Mouse (Mus musculus) CD4-positive, CD25-positive, alpha-beta regulatory T cell, adult 4 months (primary cell): ENCODE data around the gene Prmt8. TPM values are rescaled to one million over a fixed set of nuclear protein-coding genes. Genes with fewer than 3 reads are reported as not detected.

ENCODE experiments used
- ATAC-seq: one replicate; pipeline ENCODE4 v1.8.0; 2017
- polyA plus RNA-seq, 2 experiments: library from polyadenylated mRNA; unstranded; fragments of 100-300 nt; shearing (Covaris generic); gene quantifications; one replicate each; pipeline ENCODE4 v1.2.1; 2017

The Prmt8 gene
- polyA plus RNA-seq, 2 experiments from 2014 or later, result not detected

- ATAC-seq, result no peak
These were observed 33.9 kb downstream of the Prmt8 start for GRCm38 (mm10) chr6:127735130-127735981.

GRCm38 (mm10) chr6:127723126-127723525 lies 46.1 kb downstream of the Prmt8 start:
- no peak for ATAC-seq

DNA sequence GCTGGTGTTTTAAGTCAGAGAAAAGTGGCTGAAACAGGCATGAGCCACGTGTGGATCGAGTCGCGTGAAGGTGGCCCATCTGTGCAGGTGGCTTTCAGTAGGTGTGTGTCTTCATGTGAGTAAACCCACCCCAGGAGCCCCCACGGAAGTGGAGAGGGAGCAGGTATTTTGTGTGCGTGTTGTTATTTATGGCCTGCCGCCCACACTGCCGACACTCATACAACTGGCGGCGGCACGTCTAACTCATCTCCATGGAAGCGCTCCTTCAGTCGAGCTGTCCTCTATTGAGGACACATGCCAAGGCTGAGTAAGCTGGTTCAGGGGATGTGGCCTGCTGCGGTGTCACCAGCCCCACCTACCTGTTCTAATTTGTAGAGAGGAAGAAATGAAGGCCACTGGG lies 49.4 kb downstream of the Prmt8 start:
- ATAC-seq, result no peak

DNA sequence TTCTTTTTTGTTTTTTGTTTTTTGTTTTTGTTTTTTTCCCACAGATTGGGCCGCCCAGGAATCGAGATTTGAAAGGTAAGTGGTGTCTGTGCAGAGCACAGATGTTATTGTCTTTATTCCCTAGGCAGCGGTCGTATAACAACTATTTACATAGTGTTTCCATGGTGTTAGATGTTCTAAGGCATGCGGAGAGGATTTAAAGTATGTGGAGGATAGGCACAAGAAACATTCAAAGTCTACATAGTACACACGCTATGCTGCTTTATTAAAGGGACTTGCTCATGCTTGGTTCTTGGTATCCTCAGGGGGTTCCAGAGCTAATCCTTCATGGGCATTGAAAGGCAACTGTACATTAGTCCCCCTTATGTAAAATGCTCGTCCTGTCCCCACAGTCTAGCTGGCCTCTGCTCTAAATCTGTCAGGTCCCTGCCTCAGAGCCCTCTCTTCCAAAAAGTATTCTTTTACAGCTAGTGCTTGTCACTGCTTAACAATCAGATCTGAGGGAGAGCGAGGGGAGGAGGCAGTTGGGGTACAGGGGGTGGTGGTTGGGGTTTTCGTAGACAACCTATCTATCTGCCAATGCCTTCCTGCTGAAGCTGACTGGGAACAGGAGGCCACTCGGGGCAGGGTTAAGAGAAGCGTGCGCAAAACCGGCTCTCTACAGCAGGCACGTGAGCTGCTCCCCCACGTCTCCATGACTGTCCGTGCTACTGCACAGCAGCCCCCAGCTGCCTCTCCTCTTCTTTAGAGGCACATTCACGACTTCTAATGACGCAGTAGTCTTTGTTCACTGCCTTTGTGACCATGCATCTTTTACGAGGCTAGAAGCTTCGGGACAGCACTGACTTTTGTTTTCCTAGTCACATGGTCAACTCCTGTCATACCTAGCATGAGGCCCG lies 51.8 kb downstream of the Prmt8 start:
- ATAC-seq, result no peak

GRCm38 (mm10) chr6:127715428-127715827 lies 53.8 kb downstream of the Prmt8 start:
- ATAC-seq, result no peak

GRCm38 (mm10) chr6:127714906-127715305 lies 54.4 kb downstream of the Prmt8 start:
- ATAC-seq, result no peak

GRCm38 (mm10) chr6:127708218-127708628 lies 61.0 kb downstream of the Prmt8 start:
- ATAC-seq, result no peak

- ATAC-seq, result no peak
These were observed 68.1 kb downstream of the Prmt8 start for GRCm38 (mm10) chr6:127701036-127701783.

- ATAC-seq, result no peak
These were observed 75.6 kb downstream of the Prmt8 start for GRCm38 (mm10) chr6:127693681-127694080.

- ATAC-seq, result no peak
These were observed 77.0 kb downstream of the Prmt8 start for GRCm38 (mm10) chr6:127692298-127692697.

GRCm38 (mm10) chr6:127687181-127687860 lies 82.0 kb downstream of the Prmt8 start:
- ATAC-seq, result no peak

GRCm38 (mm10) chr6:127684981-127685380 lies 84.3 kb downstream of the Prmt8 start:
- ATAC-seq, result no peak

DNA sequence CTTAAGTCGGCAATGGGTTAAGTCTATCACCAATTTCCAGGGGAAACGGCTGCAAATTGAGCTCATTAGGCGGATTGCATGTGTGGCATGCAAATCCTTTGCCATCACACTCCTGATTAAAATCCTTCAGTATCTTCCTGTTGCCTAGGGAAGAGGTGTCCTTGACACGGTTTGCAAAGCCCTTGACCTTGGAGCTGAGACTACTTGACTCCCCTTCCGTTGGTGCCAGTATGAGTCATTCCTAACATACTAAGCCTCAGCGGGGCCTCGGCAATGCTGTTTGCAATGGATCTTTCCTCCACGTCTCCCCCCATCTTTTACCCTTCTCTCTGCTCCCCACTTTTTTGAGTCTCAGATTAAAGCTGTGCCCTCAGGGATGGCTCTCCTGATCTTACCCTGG lies 85.7 kb downstream of the Prmt8 start:
- no peak for ATAC-seq

- ATAC-seq, result no peak
These were observed 88.5 kb downstream of the Prmt8 start for GRCm38 (mm10) chr6:127680784-127681183.

- ATAC-seq, result no peak
These were observed 90.3 kb downstream of the Prmt8 start for GRCm38 (mm10) chr6:127678998-127679397.

- ATAC-seq, result no peak
These were observed 91.0 kb downstream of the Prmt8 start for GRCm38 (mm10) chr6:127678320-127678719.

GRCm38 (mm10) chr6:127676866-127677265 lies 92.4 kb downstream of the Prmt8 start:
- no peak for ATAC-seq

GRCm38 (mm10) chr6:127672071-127672470 lies 97.2 kb downstream of the Prmt8 start:
- ATAC-seq, result no peak

DNA sequence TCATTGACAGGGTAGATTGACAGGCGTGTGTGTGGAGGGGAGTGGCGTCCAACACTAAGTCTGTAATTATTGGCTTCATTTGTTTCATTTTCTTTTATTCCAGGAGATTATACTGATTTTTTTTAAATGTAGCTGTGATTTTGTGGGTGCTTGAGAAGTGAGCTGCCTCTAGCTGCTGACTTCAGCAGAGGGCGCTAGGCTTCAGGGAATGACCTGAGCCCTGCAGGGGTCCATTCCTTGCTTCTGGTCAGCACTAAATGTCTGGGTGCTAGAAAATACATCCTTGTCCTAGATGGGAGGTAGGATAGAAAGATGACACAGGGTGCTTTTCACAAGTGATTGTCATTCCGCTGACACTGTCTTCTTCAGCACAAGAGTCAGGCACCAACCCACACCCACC lies 99.2 kb downstream of the Prmt8 start:
- no peak for ATAC-seq

DNA sequence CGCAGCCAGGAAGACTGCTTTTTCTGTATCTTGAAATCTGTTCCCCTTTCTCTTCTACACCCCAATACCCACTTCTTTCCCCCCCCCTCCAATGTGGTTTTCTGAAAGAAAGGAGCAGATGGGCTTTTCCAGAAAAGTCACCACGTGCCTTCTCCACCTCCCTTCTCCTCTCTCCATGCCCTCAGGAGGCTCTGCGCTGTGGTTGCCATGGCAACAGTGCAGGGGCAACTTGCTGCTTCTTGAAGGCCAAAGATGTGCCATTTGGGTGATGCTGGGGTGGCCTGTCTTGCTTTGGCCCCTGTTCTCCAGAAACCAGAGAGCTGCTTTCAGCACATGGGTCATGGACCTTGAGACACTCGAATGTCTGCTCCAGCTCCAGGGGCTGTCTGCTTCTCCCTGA lies 100.0 kb downstream of the Prmt8 start:
- ATAC-seq, result no peak

GRCm38 (mm10) chr6:127663263-127663662 lies 106.0 kb downstream of the Prmt8 start:
- no peak for ATAC-seq

DNA sequence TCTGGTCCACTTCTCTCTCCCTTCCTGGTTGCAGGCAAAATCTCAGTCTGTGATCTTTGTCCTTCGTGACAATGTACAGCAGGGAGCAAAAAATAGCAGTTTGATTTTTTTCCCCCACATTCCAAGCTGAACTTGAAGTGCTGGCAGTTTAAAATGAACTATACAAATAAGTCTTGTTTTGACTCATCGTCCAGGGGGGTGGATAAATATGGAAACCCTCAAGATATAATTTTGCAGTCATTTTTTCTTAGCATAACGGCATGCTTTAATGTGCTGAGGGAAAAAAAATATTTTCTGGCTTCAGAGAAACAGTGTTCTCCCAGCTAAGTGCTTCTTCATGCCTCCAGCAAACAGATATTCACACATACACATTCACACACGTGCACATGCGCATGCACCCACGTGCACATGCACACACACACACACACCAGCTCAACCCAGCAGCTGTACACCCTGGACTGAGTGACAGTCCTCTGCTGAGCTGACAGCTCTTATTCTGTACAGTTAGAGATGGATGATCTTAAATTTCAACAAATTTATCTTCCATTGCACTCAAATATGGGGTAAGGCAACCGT lies 107.5 kb downstream of the Prmt8 start:
- no peak for ATAC-seq
